Mouse (Mus musculus) megakaryocyte-erythroid progenitor cell, adult 5-6 weeks (primary cell): Measurements from ENCODE around the gene Olfr1243. TPM values are rescaled to one million over a fixed set of nuclear protein-coding genes. Genes with fewer than 3 reads are reported as not detected.
"Not testable (repeated sequence)": the region's sequence is repeated elsewhere in the genome, so short reads cannot be mapped to it uniquely, and the experiment has no call there.

Source experiments
- ATAC-seq: replicated peaks from 2 replicates; pipeline ENCODE4 v1.8.0; 2016; ENCODE audit warnings: mild to moderate bottlenecking, inconsistent platforms; ENCODE audit not compliant: severe bottlenecking, poor library complexity, low FRiP score, low TSS enrichment
- total RNA-seq, 2 experiments: library from RNA; stranded (forward) in 1 of 2; stranded (reverse) in 1 of 2; fragments of 200-1000, 215-1000 nt in 1 of 2; fragments of >200 nt in 1 of 2; fragmentation: Nextera tagmentation in 1 of 2; gene quantifications; 2 replicates each; pipeline ENCODE4 v1.2.3; 2014 to 2017

Gene Olfr1243
- not detected in 2 replicates for total RNA-seq (2014; fragmentation: Nextera tagmentation)
- total RNA-seq (2017), result not detected in 2 replicates

DNA sequence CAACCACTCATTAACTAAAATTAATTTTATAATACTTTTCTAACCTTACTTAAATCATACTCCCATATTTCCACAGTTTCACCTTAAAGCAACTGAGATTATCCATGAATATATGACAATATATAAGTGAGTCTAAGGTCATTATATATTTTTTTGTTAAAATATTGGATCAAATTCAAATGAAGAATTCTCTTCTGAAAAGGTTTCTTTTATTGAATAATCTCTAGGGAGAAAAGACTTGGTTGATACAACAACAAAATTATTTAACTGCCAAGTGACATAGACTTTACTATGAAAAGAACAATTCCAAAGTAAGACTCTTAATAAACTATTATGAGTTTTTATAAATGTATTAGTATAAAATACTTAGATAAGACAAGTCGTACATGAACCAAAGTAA lies at the start of gene Olfr1243:
Gene Olfr1243 (minus strand): TSS at position 101 of the 400 bp plus-strand sequence.
- ATAC-seq, result no peak

DNA sequence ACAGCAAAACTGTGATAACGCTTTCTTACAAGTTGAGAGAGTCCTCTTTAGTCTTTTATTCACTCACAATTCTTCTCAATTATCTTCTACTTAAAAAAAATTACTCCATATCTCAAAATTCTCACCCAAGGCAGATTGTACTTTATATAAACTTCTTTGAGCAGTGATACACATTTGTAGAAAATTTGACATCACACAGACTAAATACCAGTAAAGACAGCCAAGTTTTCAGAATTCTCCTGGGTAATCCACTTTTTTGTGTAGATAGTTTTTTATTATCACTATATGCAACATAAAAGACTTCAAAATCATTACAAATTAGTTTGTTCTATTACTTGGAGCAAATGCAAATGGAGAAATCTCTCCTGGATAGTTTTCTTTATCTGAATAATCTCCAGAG lies 47.1 kb upstream of the Olfr1243 start, which contains the start of gene Olfr1245:
Gene Olfr1245 (minus strand): TSS at position 101 of the 400 bp plus-strand sequence.
- no peak for ATAC-seq

DNA sequence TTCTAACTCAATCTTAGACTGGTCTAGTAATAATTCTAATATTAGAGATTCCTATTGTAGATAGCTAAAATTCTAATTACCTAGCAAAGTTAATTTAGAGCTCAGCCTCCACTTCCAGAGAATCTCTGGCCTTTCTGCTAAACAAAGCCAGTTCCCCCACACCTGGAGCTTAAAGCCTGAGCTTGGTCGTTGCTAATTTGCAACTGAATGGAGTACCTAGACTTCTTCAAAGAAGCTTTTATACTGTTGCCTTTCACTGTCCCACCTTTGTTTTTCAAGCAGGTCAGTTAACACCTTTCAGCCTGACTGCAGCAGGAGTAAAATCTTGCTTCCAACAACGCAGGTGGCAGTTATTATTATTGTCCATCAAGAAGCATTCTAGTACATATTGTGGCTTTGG lies 31.4 kb upstream of the Olfr1243 start:
- ATAC-seq, result not testable (repeated sequence)

DNA sequence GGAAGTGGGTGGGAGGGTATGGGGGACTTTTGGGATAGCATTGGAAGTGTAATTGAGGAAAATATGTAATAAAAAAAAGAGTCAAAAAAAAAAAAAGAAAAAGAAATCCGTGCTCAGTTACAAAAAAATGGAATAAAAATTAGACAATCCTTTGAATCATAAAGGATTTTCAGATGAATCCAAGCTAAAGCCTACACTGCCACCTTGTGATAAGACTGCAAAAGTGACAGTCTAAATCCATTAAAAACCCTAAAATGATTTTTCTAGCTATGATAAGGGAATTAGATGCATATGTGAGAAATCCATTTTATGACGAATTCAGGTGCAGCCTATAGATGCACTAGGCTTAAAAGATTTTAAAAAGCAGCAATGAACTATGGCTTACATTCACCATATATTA lies 13.2 kb upstream of the Olfr1243 start:
- no peak for ATAC-seq

DNA sequence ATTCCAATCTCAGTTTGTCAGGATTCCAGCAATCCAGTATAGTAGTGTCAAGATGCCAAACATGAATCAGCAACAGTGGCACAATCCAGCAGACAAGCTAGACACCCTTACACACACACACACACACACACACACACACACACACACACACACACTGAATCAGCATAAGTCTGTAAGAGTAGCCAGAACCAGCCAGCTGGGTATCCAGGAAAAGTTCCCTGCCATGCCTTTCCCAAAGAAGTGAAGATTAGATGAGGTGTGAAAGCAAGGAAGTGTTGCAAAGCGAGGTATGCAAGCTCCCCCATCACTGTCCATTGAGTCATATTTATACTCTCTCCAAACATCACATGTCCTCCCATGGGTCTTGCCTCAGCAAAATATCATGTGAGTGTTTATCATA lies 8.6 kb upstream of the Olfr1243 start:
- ATAC-seq, result no peak

DNA sequence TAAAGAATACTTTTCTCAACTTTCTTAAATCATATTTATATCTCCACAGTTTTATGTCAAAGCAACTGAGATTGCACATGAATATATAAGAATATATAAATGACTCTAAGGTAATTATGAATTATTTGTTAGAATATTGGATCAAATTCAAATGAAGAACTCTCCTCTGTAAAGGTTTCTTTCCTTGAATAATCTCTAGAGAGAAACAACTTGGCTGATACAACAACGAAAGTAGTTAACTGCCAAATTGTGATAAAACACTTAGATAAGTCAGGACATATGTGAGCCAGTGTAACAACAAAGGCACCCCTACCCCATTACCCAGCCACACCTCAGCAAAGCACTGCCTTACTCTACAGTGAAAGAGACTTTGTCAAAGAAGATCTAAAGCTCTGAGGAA lies 33.1 kb downstream of the Olfr1243 start, which contains the start of gene Olfr1242:
Gene Olfr1242 (minus strand): TSS at position 101 of the 400 bp plus-strand sequence.
- no peak for ATAC-seq

DNA sequence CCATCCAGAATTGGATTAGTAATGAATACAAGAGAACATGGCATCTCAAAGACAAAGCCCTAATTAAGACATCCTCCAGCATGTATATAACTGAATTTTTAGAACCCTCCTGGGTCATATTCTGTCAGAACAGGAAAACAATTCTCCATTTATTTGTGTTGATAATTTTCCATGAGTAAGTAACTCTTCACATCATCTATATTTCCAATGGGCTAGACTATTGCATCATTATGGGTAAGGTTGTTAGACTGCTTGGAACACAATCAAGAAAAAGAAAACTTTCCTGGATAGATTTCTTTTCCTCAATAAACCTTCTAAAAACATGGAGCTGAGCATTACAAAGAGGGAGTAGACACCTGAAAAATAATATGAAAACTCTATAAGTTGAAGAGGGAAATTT lies 44.3 kb downstream of the Olfr1243 start, which contains the start of gene Olfr1241:
Gene Olfr1241 (minus strand): TSS at position 101 of the 400 bp plus-strand sequence.
- ATAC-seq, result no peak

Other genes starting within 250 kb of the Olfr1243 start
- not detected in 2 replicates for gene Olfr1229, start 243.5 kb downstream of the Olfr1243 start, total RNA-seq (2014; fragmentation: Nextera tagmentation)
- not detected in 2 replicates for gene Olfr1229, start 243.5 kb downstream of the Olfr1243 start, total RNA-seq (2017)
- not detected in 2 replicates for gene Olfr1230, start 234.2 kb downstream of the Olfr1243 start, total RNA-seq (2014; fragmentation: Nextera tagmentation)
- not detected in 2 replicates for gene Olfr1230, start 234.2 kb downstream of the Olfr1243 start, total RNA-seq (2017)
- not detected in 2 replicates for gene Olfr1231, start 224.4 kb downstream of the Olfr1243 start, total RNA-seq (2014; fragmentation: Nextera tagmentation)
- gene Olfr1231, start 224.4 kb downstream of the Olfr1243 start, total RNA-seq (2017), result not detected in 2 replicates
- not detected in 2 replicates for gene Olfr1232, start 201.8 kb downstream of the Olfr1243 start, total RNA-seq (2014; fragmentation: Nextera tagmentation)
- not detected in 2 replicates for gene Olfr1232, start 201.8 kb downstream of the Olfr1243 start, total RNA-seq (2017)
- gene Olfr1233, start 189.1 kb downstream of the Olfr1243 start, total RNA-seq (2014; fragmentation: Nextera tagmentation), result not detected in 2 replicates
- not detected in 2 replicates for gene Olfr1233, start 189.1 kb downstream of the Olfr1243 start, total RNA-seq (2017)
- gene Olfr1234, start 166.6 kb downstream of the Olfr1243 start, total RNA-seq (2014; fragmentation: Nextera tagmentation), result not detected in 2 replicates
- not detected in 2 replicates for gene Olfr1234, start 166.6 kb downstream of the Olfr1243 start, total RNA-seq (2017)
- not detected in 2 replicates for gene Olfr1238, start 121.8 kb downstream of the Olfr1243 start, total RNA-seq (2014; fragmentation: Nextera tagmentation)
- gene Olfr1238, start 121.8 kb downstream of the Olfr1243 start, total RNA-seq (2017), result not detected in 2 replicates
- gene Olfr1239, start 111.1 kb downstream of the Olfr1243 start, total RNA-seq (2014; fragmentation: Nextera tagmentation), result not detected in 2 replicates
- not detected in 2 replicates for gene Olfr1239, start 111.1 kb downstream of the Olfr1243 start, total RNA-seq (2017)
- not detected in 2 replicates for gene Olfr1240, start 88.5 kb downstream of the Olfr1243 start, total RNA-seq (2014; fragmentation: Nextera tagmentation)
- not detected in 2 replicates for gene Olfr1240, start 88.5 kb downstream of the Olfr1243 start, total RNA-seq (2017)
- gene Olfr1241, start 44.4 kb downstream of the Olfr1243 start, total RNA-seq (2014; fragmentation: Nextera tagmentation), result not detected in 2 replicates
- not detected in 2 replicates for gene Olfr1241, start 44.4 kb downstream of the Olfr1243 start, total RNA-seq (2017)
- not detected in 2 replicates for gene Olfr1242, start 33.2 kb downstream of the Olfr1243 start, total RNA-seq (2014; fragmentation: Nextera tagmentation)
- not detected in 2 replicates for gene Olfr1242, start 33.2 kb downstream of the Olfr1243 start, total RNA-seq (2017)
- not detected in 2 replicates for gene Olfr1245, start 47.0 kb upstream of the Olfr1243 start, total RNA-seq (2014; fragmentation: Nextera tagmentation)
- gene Olfr1245, start 47.0 kb upstream of the Olfr1243 start, total RNA-seq (2017), result not detected in 2 replicates
- not detected in 2 replicates for gene Olfr1246, start 61.7 kb upstream of the Olfr1243 start, total RNA-seq (2014; fragmentation: Nextera tagmentation)
- not detected in 2 replicates for gene Olfr1246, start 61.7 kb upstream of the Olfr1243 start, total RNA-seq (2017)
- not detected in 2 replicates for gene Olfr1247, start 82.6 kb upstream of the Olfr1243 start, total RNA-seq (2014; fragmentation: Nextera tagmentation)
- gene Olfr1247, start 82.6 kb upstream of the Olfr1243 start, total RNA-seq (2017), result not detected in 2 replicates
- gene Olfr1248, start 86.8 kb upstream of the Olfr1243 start, total RNA-seq (2014; fragmentation: Nextera tagmentation), result not detected in 2 replicates
- not detected in 2 replicates for gene Olfr1248, start 86.8 kb upstream of the Olfr1243 start, total RNA-seq (2017)
- gene Olfr1249, start 103.5 kb upstream of the Olfr1243 start, total RNA-seq (2014; fragmentation: Nextera tagmentation), result not detected in 2 replicates
- gene Olfr1249, start 103.5 kb upstream of the Olfr1243 start, total RNA-seq (2017), result not detected in 2 replicates
- gene Olfr1250, start 130.0 kb upstream of the Olfr1243 start, total RNA-seq (2014; fragmentation: Nextera tagmentation), result not detected in 2 replicates
- gene Olfr1250, start 130.0 kb upstream of the Olfr1243 start, total RNA-seq (2017), result not detected in 2 replicates
- gene Olfr1251, start 140.4 kb upstream of the Olfr1243 start, total RNA-seq (2014; fragmentation: Nextera tagmentation), result not detected in 2 replicates
- not detected in 2 replicates for gene Olfr1251, start 140.4 kb upstream of the Olfr1243 start, total RNA-seq (2017)
- gene Olfr1252, start 193.5 kb upstream of the Olfr1243 start, total RNA-seq (2014; fragmentation: Nextera tagmentation), result not detected in 2 replicates
- not detected in 2 replicates for gene Olfr1252, start 193.5 kb upstream of the Olfr1243 start, total RNA-seq (2017)
- gene Olfr1253, start 225.6 kb upstream of the Olfr1243 start, total RNA-seq (2014; fragmentation: Nextera tagmentation), result not detected in 2 replicates
- not detected in 2 replicates for gene Olfr1253, start 225.6 kb upstream of the Olfr1243 start, total RNA-seq (2017)